Mouse (Mus musculus) CH12.LX (cell line): ENCODE measurements around the gene Retn. TPM values are rescaled to one million over a fixed set of nuclear protein-coding genes. Genes with fewer than 3 reads are reported as not detected.
A peak's percentile ranks its signal among the peaks of the same experiment; 100 is the strongest.

ENCODE experiments used
- DNase-seq: peaks from one replicate; pipeline ENCODE4 v3.0.0-alpha.2; 2013; ENCODE audit errors: extremely low read depth
- H3K27ac ChIP-seq: 2 replicates; pipeline ENCODE4 v1.5.1; 2012; ENCODE audit warnings: low read depth, mild to moderate bottlenecking, control low read depth, moderate library complexity; ENCODE audit not compliant: insufficient read depth
- H3K27me3 ChIP-seq: replicated peaks from 2 replicates; pipeline ENCODE3; 2012; ENCODE audit warnings: inconsistent platforms
- H3K36me3 ChIP-seq, 2 experiments: replicated peaks in 1 of 2; 2 replicates each; pipeline versions ENCODE3 to v1.6.1; 2012; ENCODE audit warnings: inconsistent platforms in 1 of 2, low read length in 1 of 2, mild to moderate bottlenecking in 1 of 2, mixed read lengths in 1 of 2, moderate library complexity in 1 of 2; ENCODE audit not compliant: control insufficient read depth in 1 of 2, insufficient read depth in 1 of 2
- H3K4me1 ChIP-seq, 2 experiments: 2 replicates each; pipeline ENCODE4 v1.6.1; 2012; ENCODE audit warnings: inconsistent platforms in 1 of 2, moderate library complexity in 1 of 2; ENCODE audit not compliant: insufficient read depth in 2 of 2, control insufficient read depth in 1 of 2
- H3K4me2 ChIP-seq: 2 replicates; pipeline ENCODE4 v1.6.1; 2012; ENCODE audit warnings: low read depth, mild to moderate bottlenecking, control low read depth; ENCODE audit not compliant: poor library complexity, insufficient read depth, severe bottlenecking
- H3K4me3 ChIP-seq, 3 experiments: fragments of 150-350 bp in 1 of 3; sonication (generic) in 1 of 3; replicated peaks in 1 of 3; 2 replicates each; pipeline versions ENCODE3 to v1.5.1; 2011 to 2012; ENCODE audit warnings: low read depth in 2 of 3, low read length in 2 of 3, mild to moderate bottlenecking in 2 of 3, moderate library complexity in 2 of 3, control low read depth in 1 of 3, improper control_type of control experiment in 1 of 3, inconsistent platforms in 1 of 3, mixed read lengths in 1 of 3; ENCODE audit not compliant: poor library complexity in 1 of 3
- H3K79me2 ChIP-seq: replicated peaks from 2 replicates; pipeline ENCODE4 v1.6.1; 2012; ENCODE audit warnings: mild to moderate bottlenecking, moderate library complexity; ENCODE audit not compliant: control insufficient read depth, poor library complexity, insufficient read depth, severe bottlenecking; ENCODE audit errors: extremely low read depth
- H3K9ac ChIP-seq: 2 replicates; pipeline ENCODE4 v1.6.1; 2012; ENCODE audit warnings: low read depth, mild to moderate bottlenecking, control low read depth, moderate library complexity; ENCODE audit not compliant: insufficient read depth
- H3K9me3 ChIP-seq: replicated peaks from 2 replicates; pipeline ENCODE3; 2012; ENCODE audit warnings: low read length, inconsistent platforms, mixed read lengths
- CHD1 ChIP-seq: IDR thresholded peaks from 2 replicates; pipeline ENCODE4 v1.6.1; 2012; ENCODE audit warnings: low read depth, low read length, improper control_type of control experiment, inconsistent platforms
- CTCF ChIP-seq, 2 experiments: IDR thresholded peaks in 1 of 2; conservative IDR thresholded peaks in 1 of 2; 2 replicates each; pipeline ENCODE4 v1.5.1; 2011 to 2012; ENCODE audit warnings: low read depth in 2 of 2, low read length in 2 of 2, improper control_type of control experiment in 1 of 2, inconsistent platforms in 1 of 2, mild to moderate bottlenecking in 1 of 2, moderate library complexity in 1 of 2
- E2F4 ChIP-seq: IDR thresholded peaks from 2 replicates; pipeline ENCODE4 v1.6.1; 2011; ENCODE audit warnings: low read depth, low read length, improper control_type of control experiment; ENCODE audit not compliant: insufficient replicate concordance
- ELF1 ChIP-seq: IDR thresholded peaks from 2 replicates; pipeline ENCODE4 v1.6.1; 2014; ENCODE audit warnings: low read depth, mild to moderate bottlenecking, inconsistent platforms, low read length, improper control_type of control experiment
- EP300 ChIP-seq: IDR thresholded peaks from 2 replicates; pipeline ENCODE4 v1.6.1; 2011; ENCODE audit warnings: low read length, improper control_type of control experiment
- GABPA ChIP-seq: IDR thresholded peaks from 2 replicates; pipeline ENCODE4 v1.6.1; 2012; ENCODE audit warnings: low read depth, low read length, improper control_type of control experiment, inconsistent platforms; ENCODE audit not compliant: insufficient replicate concordance
- IRF4 ChIP-seq: IDR thresholded peaks from 2 replicates; pipeline ENCODE4 v1.6.1; 2014; ENCODE audit warnings: low read depth, mild to moderate bottlenecking, inconsistent platforms, low read length, improper control_type of control experiment
- JUND ChIP-seq: conservative IDR thresholded peaks from 2 replicates; pipeline ENCODE4 v1.6.1; 2011; ENCODE audit warnings: low read depth, low read length, improper control_type of control experiment
- MAX ChIP-seq: IDR thresholded peaks from 2 replicates; pipeline ENCODE4 v1.6.1; 2011; ENCODE audit warnings: low read length, improper control_type of control experiment
- MAZ ChIP-seq: IDR thresholded peaks from 2 replicates; pipeline ENCODE4 v1.6.1; 2012; ENCODE audit warnings: low read depth, mild to moderate bottlenecking, inconsistent platforms, low read length, improper control_type of control experiment, moderate library complexity
- MEF2A ChIP-seq: IDR thresholded peaks from 2 replicates; pipeline ENCODE4 v1.6.1; 2014; ENCODE audit warnings: low read depth, mild to moderate bottlenecking, inconsistent platforms, low read length, improper control_type of control experiment, borderline replicate concordance
- MXI1 ChIP-seq: IDR thresholded peaks from 2 replicates; pipeline ENCODE4 v1.6.1; 2011; ENCODE audit warnings: mild to moderate bottlenecking, low read depth, low read length, improper control_type of control experiment
- MYC ChIP-seq: IDR thresholded peaks from 2 replicates; pipeline ENCODE4 v1.6.1; 2011; ENCODE audit warnings: low read depth, mild to moderate bottlenecking, improper control_type of control experiment, low read length
- NRF1 ChIP-seq: IDR thresholded peaks from 2 replicates; pipeline ENCODE4 v1.6.1; 2014; ENCODE audit warnings: low read depth, mild to moderate bottlenecking, inconsistent platforms, low read length, improper control_type of control experiment, moderate library complexity
- POLR2A ChIP-seq: IDR thresholded peaks from 2 replicates; pipeline ENCODE4 v1.6.1; 2011; ENCODE audit warnings: low read depth, mild to moderate bottlenecking, improper control_type of control experiment, low read length
- POLR2AphosphoS2 ChIP-seq: IDR thresholded peaks from 2 replicates; pipeline ENCODE4 v1.6.1; 2011; ENCODE audit warnings: low read depth, low read length, improper control_type of control experiment
- RCOR1 ChIP-seq: conservative IDR thresholded peaks from 2 replicates; pipeline ENCODE4 v1.6.1; 2012; ENCODE audit warnings: low read depth, mild to moderate bottlenecking, inconsistent platforms, low read length, improper control_type of control experiment
- TCF12 ChIP-seq: IDR thresholded peaks from 2 replicates; pipeline ENCODE4 v1.6.1; 2014; ENCODE audit warnings: low read depth, mild to moderate bottlenecking, inconsistent platforms, low read length, improper control_type of control experiment
- ZMIZ1 ChIP-seq: IDR thresholded peaks from 2 replicates; pipeline ENCODE4 v1.6.1; 2012; ENCODE audit warnings: low read depth, mild to moderate bottlenecking, inconsistent platforms, low read length, improper control_type of control experiment
- ZNF384 ChIP-seq: IDR thresholded peaks from 2 replicates; pipeline ENCODE4 v1.6.1; 2012; ENCODE audit warnings: low read depth, low read length, improper control_type of control experiment, inconsistent platforms
- dilution Hi-C: fragments of 300-500 bp; cut with MboI; formaldehyde crosslinking; loops from 2 replicates; pipeline ENCODE4 v1.14.3; 2020; ENCODE audit warnings: low sequenced_read_pairs; ENCODE audit not compliant: extremely low pct_unique_long_range_greater_than_20kb, extremely low pct_ligation_motif_present
- in situ Hi-C: fragments of 300-500 bp; cut with MboI; formaldehyde crosslinking; loops from 3 replicates; pipeline ENCODE4 v1.14.3; 2019; ENCODE audit warnings: low sequenced_read_pairs, low pct_ligation_motif_present, low pct_unique_long_range_greater_than_20kb, mixed read lengths
- polyA plus RNA-seq: library from polyadenylated mRNA; unstranded; fragments of >175 nt; gene quantifications from 2 replicates; pipeline ENCODE4 v1.2.1, GENCODE M21; 2012; ENCODE audit warnings: low read depth; ENCODE audit not compliant: insufficient read length
- total RNA-seq, 2 experiments: library from RNA; depleted of rRNA; stranded (reverse); fragments of 300-350 nt in 1 of 2; fragments of >200 nt in 1 of 2; gene quantifications; 2 replicates each; pipeline ENCODE4 v1.2.3; 2012 to 2014

Gene Retn
- total and polyA plus RNA-seq, 3 experiments = 0.27 TPM; not detected in 2

GRCm38 (mm10) chr8:3676131-3676992, 20.8 kb downstream of the Retn start, which contains the start of gene Trappc5 (continued):
- TF ChIP-seq MAZ (peak; percentile 93), RCOR1 (no peak; the same call in 1 of the 2 replicates), ZMIZ1 (no peak; the same call in 1 of the 2 replicates), MXI1 (0 out of 2 replicates have a peak, but pooled peaks have one; percentile 11), NRF1 (peak; percentile 96), CTCF (conservative IDR thresholded peaks at IDR 0.05 in 1 of 2, IDR thresholded peaks at IDR 0.05 in 1 of 2; ENCODE audit: low read depth in 2 of 2, low read length in 2 of 2) (peak; percentile 37 to 92), CHD1 (no peak), JUND (no peak), IRF4 (peak; percentile 27; the same call in 1 of the 2 replicates), ZNF384 (peak; percentile 51; the same call in 1 of the 2 replicates)

- DNase-seq = peak; percentile 33
- Histone ChIP-seq H3K27me3 (peaks cover 25% of the 10 kb centered on the region), H3K9ac (peak overlapping the region; percentile 99), H3K27ac (no peak overlapping the region)
- TF ChIP-seq GABPA (no peak), MYC (peak; percentile 58; the same call in 1 of the 2 replicates), TCF12 (no peak), RCOR1 (no peak), ELF1 (0 out of 2 replicates have a peak, but pooled peaks have one; percentile 14), MAX (peak; percentile 78), E2F4 (0 out of 2 replicates have a peak, but pooled peaks have one; percentile 55), EP300 (0 out of 2 replicates have a peak, but pooled peaks have one; percentile 33), POLR2A (0 out of 2 replicates have a peak, but pooled peaks have one; percentile 27), POLR2AphosphoS2 (no peak), MXI1 (peak; percentile 71), ZMIZ1 (peak; percentile 29; the same call in 1 of the 2 replicates), MEF2A (no peak)
- TF ChIP-seq, all 38 proteins: peak for 8
- peaks cover 0 to 40% of the 10 kb centered on the region in 2 experiments; a peak in 2 of 4 replicates for H3K4me1 ChIP-seq
- peaks cover 21 to 37% of the 10 kb centered on the region in 2 experiments for H3K36me3 ChIP-seq
- H3K79me2 ChIP-seq = peaks cover 21% of the 10 kb centered on the region; the same call in 1 of the 2 replicates
- H3K4me2 ChIP-seq = peak overlapping the region; percentile 76
- H3K4me3 ChIP-seq = peak overlapping the region; percentile 70 to 97 (median 95)
- in situ Hi-C loops = loop anchor here (10.0 kb wide), 2 partner anchors 212 to 322 kb away; partner anchors contain the start of genes A430078G23Rik and Pex11g
- dilution Hi-C loops = no loop called here
- H3K9me3 ChIP-seq = no peaks in the 10 kb centered on the region
Measured at GRCm38 (mm10) chr8:3676993-3677579, 21.5 kb downstream of the Retn start.
